Mouse (Mus musculus): ENCODE results near the gene Bend7. TPM values are rescaled to one million over a fixed set of nuclear protein-coding genes. Genes with fewer than 3 reads are reported as not detected.

Gene Bend7
- polyA plus RNA-seq, 1 experiment from 2014 or later = 6.3 TPM

DNA sequence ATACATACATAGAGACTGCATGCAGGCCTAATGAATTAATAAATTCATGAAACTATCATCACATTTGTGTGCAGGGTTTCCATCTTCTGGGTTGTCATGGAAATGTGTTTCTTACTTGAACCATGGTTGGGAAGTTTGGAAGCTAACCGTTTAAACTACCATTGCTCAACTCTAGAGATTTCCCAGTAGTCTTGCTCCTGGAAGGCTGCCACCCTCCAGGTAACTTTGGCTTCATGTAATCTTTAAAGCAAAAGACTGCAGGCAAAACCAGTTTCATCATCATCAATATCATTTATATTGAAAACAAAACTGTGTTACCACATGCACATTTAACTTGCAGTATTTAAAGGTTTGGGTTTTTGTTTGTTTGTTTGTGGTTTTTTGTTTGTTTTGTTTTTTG lies 16.3 kb downstream of the Bend7 start:
- Histone ChIP-seq H3K27me3 (replicated peaks; ENCODE audit: control insufficient read depth, insufficient read depth, low read length) (no peaks in the 10 kb centered on the region), H3K27ac (ENCODE audit: low read length) (no peak overlapping the region), H3K4me3 (ENCODE audit: low read length) (no peak overlapping the region), H3K9me3 (ENCODE audit: control insufficient read depth, low read length) (no peaks in the 10 kb centered on the region), H3K4me2 (ENCODE audit: low read depth, low read length) (no peak overlapping the region), H3K36me3 (ENCODE audit: control insufficient read depth, insufficient read depth, low read length) (no peaks in the 10 kb centered on the region), H3K4me1 (ENCODE audit: control insufficient read depth, insufficient read depth, low read length) (0 out of 2 replicates have a peak, but pooled peaks cover 7% of the 10 kb centered on the region), H3K9ac (ENCODE audit: low read depth, low read length) (no peak overlapping the region)
- ATAC-seq = no peak
- 76% methylated on average over 1 of the region's 1 CpGs for WGBS

DNA sequence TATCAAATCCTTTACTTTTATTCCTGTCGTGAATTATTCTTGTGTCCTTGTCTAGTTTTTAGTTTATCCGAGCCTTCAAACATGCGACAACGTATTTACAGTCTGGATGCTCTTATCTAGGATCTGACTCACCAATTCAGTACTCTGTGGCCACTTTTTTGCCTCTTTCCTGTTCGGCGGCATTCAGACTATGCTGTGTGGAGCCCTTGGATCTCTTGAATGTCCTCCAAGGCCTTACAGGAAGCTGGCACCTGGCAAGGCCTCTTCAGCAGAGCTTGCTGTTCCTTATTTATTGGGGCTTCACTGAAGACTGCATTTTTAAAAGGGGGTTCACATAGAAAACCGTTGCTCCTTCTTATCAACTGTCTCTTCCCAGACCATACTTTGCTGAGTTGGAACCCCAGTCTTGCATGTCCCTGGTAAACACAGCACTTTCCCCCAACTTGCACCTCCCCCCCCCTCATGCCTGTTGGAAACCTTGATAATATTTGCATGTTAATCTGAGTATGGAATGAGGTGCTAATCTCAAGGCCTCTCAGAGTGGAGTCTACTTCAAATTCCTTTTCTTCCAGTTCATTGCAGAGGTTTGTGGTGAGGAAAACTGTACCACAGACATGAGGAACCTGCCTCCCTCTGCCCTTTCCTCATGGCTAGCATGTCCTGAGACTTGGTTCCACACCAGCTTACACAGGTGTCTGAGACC lies 18.6 kb downstream of the Bend7 start:
- Histone ChIP-seq H3K4me3 (ENCODE audit: low read length) (no peak overlapping the region), H3K9ac (ENCODE audit: low read depth, low read length) (no peak overlapping the region), H3K4me1 (ENCODE audit: control insufficient read depth, insufficient read depth, low read length) (0 out of 2 replicates have a peak, but pooled peaks cover 7% of the 10 kb centered on the region), H3K27me3 (replicated peaks; ENCODE audit: control insufficient read depth, insufficient read depth, low read length) (no peaks in the 10 kb centered on the region), H3K9me3 (ENCODE audit: control insufficient read depth, low read length) (no peaks in the 10 kb centered on the region), H3K36me3 (ENCODE audit: control insufficient read depth, insufficient read depth, low read length) (no peaks in the 10 kb centered on the region), H3K4me2 (ENCODE audit: low read depth, low read length) (no peak overlapping the region), H3K27ac (ENCODE audit: low read length) (peak overlapping the region; percentile 24; the same call in 1 of the 2 replicates)
- WGBS = 70% methylated on average over 7 of the region's 7 CpGs
- no peak; the same call in 1 of the 2 replicates for ATAC-seq

GRCm38 (mm10) chr2:4736798-4737155 lies 19.1 kb downstream of the Bend7 start:
- no peaks in the 10 kb centered on the region for H3K36me3 ChIP-seq (ENCODE audit: control insufficient read depth, insufficient read depth, low read length)
- 0 out of 2 replicates have a peak, but pooled peaks cover 7% of the 10 kb centered on the region for H3K4me1 ChIP-seq (ENCODE audit: control insufficient read depth, insufficient read depth, low read length)
- no peaks in the 10 kb centered on the region for H3K27me3 ChIP-seq (replicated peaks; ENCODE audit: control insufficient read depth, insufficient read depth, low read length)
- no peak overlapping the region for H3K4me2 ChIP-seq (ENCODE audit: low read depth, low read length)
- WGBS = 60% methylated on average over 4 of the region's 4 CpGs
- H3K27ac ChIP-seq (ENCODE audit: low read length) = peak overlapping the region; percentile 24; the same call in 1 of the 2 replicates
- H3K9ac ChIP-seq (ENCODE audit: low read depth, low read length) = no peak overlapping the region
- ATAC-seq = peak; percentile 65
- no peaks in the 10 kb centered on the region for H3K9me3 ChIP-seq (ENCODE audit: control insufficient read depth, low read length)
- H3K4me3 ChIP-seq (ENCODE audit: low read length) = no peak overlapping the region

GRCm38 (mm10) chr2:4751918-4752317 lies 34.3 kb downstream of the Bend7 start:
- H3K27me3 ChIP-seq (replicated peaks; ENCODE audit: control insufficient read depth, insufficient read depth, low read length) = no peaks in the 10 kb centered on the region
- H3K9ac ChIP-seq (ENCODE audit: low read depth, low read length) = no peak overlapping the region
- H3K4me2 ChIP-seq (ENCODE audit: low read depth, low read length) = no peak overlapping the region
- H3K36me3 ChIP-seq (ENCODE audit: control insufficient read depth, insufficient read depth, low read length) = no peaks in the 10 kb centered on the region
- no peak overlapping the region for H3K27ac ChIP-seq (ENCODE audit: low read length)
- H3K9me3 ChIP-seq (ENCODE audit: control insufficient read depth, low read length) = no peaks in the 10 kb centered on the region
- no peak for ATAC-seq
- 89% methylated on average over 6 of the region's 6 CpGs for WGBS
- H3K4me1 ChIP-seq (ENCODE audit: control insufficient read depth, insufficient read depth, low read length) = no peaks in the 10 kb centered on the region
- no peak overlapping the region for H3K4me3 ChIP-seq (ENCODE audit: low read length)

DNA sequence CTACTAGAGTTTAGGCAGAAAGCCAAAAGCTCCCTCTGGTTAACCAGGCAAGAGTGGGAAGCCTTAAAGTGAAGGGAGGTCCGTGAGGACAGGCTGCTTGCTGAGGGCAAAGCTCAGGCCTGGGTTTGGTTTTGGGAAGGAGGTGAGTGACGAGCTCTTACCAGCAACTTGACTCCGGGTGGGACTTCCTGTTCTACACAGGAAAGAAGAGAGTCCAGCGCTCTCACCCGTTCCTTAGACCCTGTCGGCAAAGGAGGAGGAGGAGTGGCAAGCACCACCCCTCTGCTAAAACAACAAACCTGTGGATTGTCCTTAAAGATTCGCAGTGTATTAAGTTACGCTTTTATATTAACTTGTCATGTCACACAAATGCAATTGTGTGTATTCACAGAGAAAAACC lies 38.1 kb downstream of the Bend7 start:
- no peak overlapping the region for H3K4me3 ChIP-seq (ENCODE audit: low read length)
- no peak overlapping the region for H3K27ac ChIP-seq (ENCODE audit: low read length)
- H3K36me3 ChIP-seq (ENCODE audit: control insufficient read depth, insufficient read depth, low read length) = no peaks in the 10 kb centered on the region
- no peaks in the 10 kb centered on the region for H3K4me1 ChIP-seq (ENCODE audit: control insufficient read depth, insufficient read depth, low read length)
- no peaks in the 10 kb centered on the region for H3K27me3 ChIP-seq (replicated peaks; ENCODE audit: control insufficient read depth, insufficient read depth, low read length)
- no peak for ATAC-seq
- H3K9ac ChIP-seq (ENCODE audit: low read depth, low read length) = no peak overlapping the region
- H3K4me2 ChIP-seq (ENCODE audit: low read depth, low read length) = no peak overlapping the region
- 85% methylated on average over 8 of the region's 8 CpGs for WGBS
- no peaks in the 10 kb centered on the region for H3K9me3 ChIP-seq (ENCODE audit: control insufficient read depth, low read length)

GRCm38 (mm10) chr2:4757218-4757617 lies 39.6 kb downstream of the Bend7 start:
- WGBS = 33% methylated on average over 3 of the region's 3 CpGs

DNA sequence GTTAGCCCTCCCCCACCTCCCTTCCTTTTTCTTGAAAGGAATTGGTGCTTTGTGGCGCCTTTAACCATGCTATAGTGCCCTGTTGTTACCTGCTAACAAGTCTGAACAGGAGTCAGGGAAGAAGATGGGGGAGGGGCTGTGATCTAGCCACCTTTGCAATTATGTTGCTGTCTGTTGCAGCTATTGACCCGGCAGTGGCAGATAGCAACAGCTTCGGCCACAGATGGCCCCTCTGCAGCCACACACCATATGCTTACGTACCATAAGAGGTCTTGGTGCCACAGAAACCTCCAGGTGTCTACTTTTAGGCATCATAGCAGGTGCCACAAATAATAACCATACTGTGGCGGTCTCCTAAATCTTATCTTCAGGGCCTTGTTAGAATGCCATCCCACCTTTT lies 43.1 kb downstream of the Bend7 start:
- Histone ChIP-seq H3K4me1 (ENCODE audit: control insufficient read depth, insufficient read depth, low read length) (no peaks in the 10 kb centered on the region), H3K27me3 (replicated peaks; ENCODE audit: control insufficient read depth, insufficient read depth, low read length) (no peaks in the 10 kb centered on the region), H3K4me2 (ENCODE audit: low read depth, low read length) (no peak overlapping the region), H3K4me3 (ENCODE audit: low read length) (no peak overlapping the region), H3K9me3 (ENCODE audit: control insufficient read depth, low read length) (no peaks in the 10 kb centered on the region), H3K9ac (ENCODE audit: low read depth, low read length) (no peak overlapping the region), H3K36me3 (ENCODE audit: control insufficient read depth, insufficient read depth, low read length) (no peaks in the 10 kb centered on the region), H3K27ac (ENCODE audit: low read length) (no peak overlapping the region)
- WGBS = 69% methylated on average over 5 of the region's 5 CpGs
- ATAC-seq = no peak

More at GRCm38 (mm10) chr2:4757218-4757617, 39.6 kb downstream of the Bend7 start:
- H3K27ac ChIP-seq (ENCODE audit: low read length) = no peak overlapping the region
- no peak for ATAC-seq
- no peak overlapping the region for H3K9ac ChIP-seq (ENCODE audit: low read depth, low read length)
- H3K4me1 ChIP-seq (ENCODE audit: control insufficient read depth, insufficient read depth, low read length) = no peaks in the 10 kb centered on the region
- no peak overlapping the region for H3K4me3 ChIP-seq (ENCODE audit: low read length)
- no peaks in the 10 kb centered on the region for H3K9me3 ChIP-seq (ENCODE audit: control insufficient read depth, low read length)
- H3K36me3 ChIP-seq (ENCODE audit: control insufficient read depth, insufficient read depth, low read length) = no peaks in the 10 kb centered on the region
- no peaks in the 10 kb centered on the region for H3K27me3 ChIP-seq (replicated peaks; ENCODE audit: control insufficient read depth, insufficient read depth, low read length)
- H3K4me2 ChIP-seq (ENCODE audit: low read depth, low read length) = no peak overlapping the region

DNA sequence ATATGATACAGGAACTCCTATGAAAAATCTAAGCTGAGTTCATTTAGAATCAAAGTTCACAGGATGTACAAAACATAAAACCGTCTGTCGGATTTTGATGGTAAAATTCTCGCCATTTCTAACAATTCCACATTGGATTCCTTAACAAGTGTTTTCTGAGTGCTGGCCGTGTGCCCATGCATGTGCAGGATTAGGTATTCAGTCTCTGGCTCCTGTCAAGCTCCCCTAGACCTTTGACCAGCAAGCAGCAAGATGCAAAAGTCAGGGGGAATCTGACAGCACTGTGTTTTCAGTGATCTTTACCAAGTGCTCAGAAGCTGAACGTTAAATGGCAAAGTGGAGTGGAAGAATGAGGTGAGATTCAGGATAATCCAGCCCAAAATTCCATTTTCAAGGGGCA lies 44.3 kb downstream of the Bend7 start:
- WGBS = 69% methylated on average over 5 of the region's 5 CpGs
- no peak for ATAC-seq

DNA sequence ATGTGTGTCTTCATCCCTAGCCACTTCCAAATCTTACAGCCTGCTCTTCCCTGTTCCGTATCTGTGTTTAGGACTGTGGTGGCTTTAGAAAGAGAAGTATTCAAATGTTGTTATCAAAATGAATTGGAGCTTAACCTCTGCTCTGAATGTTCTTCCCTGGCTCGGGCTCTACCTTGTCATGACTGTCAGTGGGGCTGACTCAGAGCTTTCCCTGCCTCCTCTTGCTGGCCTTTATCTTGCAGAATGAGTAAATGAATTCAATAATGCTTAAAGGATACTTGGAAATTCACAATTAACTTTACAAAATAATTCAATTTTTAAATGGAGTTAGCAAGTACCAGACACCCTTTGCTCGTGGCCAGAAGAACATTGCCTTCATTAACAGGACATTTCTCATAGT lies 46.4 kb downstream of the Bend7 start:
- Histone ChIP-seq H3K4me2 (ENCODE audit: low read depth, low read length) (no peak overlapping the region), H3K27ac (ENCODE audit: low read length) (no peak overlapping the region), H3K4me3 (ENCODE audit: low read length) (no peak overlapping the region), H3K36me3 (ENCODE audit: control insufficient read depth, insufficient read depth, low read length) (no peaks in the 10 kb centered on the region), H3K27me3 (replicated peaks; ENCODE audit: control insufficient read depth, insufficient read depth, low read length) (no peaks in the 10 kb centered on the region), H3K9me3 (ENCODE audit: control insufficient read depth, low read length) (no peaks in the 10 kb centered on the region), H3K4me1 (ENCODE audit: control insufficient read depth, insufficient read depth, low read length) (no peaks in the 10 kb centered on the region), H3K9ac (ENCODE audit: low read depth, low read length) (no peak overlapping the region)
- no peak for ATAC-seq
- WGBS = 83% methylated on average over 3 of the region's 3 CpGs

More for the DNA sequence above, 44.3 kb downstream of the Bend7 start:
- Histone ChIP-seq H3K4me2 (ENCODE audit: low read depth, low read length) (no peak overlapping the region), H3K9me3 (ENCODE audit: control insufficient read depth, low read length) (no peaks in the 10 kb centered on the region), H3K4me1 (ENCODE audit: control insufficient read depth, insufficient read depth, low read length) (no peaks in the 10 kb centered on the region), H3K27me3 (replicated peaks; ENCODE audit: control insufficient read depth, insufficient read depth, low read length) (no peaks in the 10 kb centered on the region), H3K36me3 (ENCODE audit: control insufficient read depth, insufficient read depth, low read length) (no peaks in the 10 kb centered on the region), H3K4me3 (ENCODE audit: low read length) (no peak overlapping the region), H3K9ac (ENCODE audit: low read depth, low read length) (no peak overlapping the region), H3K27ac (ENCODE audit: low read length) (no peak overlapping the region)

- H3K27me3 ChIP-seq (replicated peaks; ENCODE audit: control insufficient read depth, insufficient read depth, low read length) = no peaks in the 10 kb centered on the region
- H3K4me2 ChIP-seq (ENCODE audit: low read depth, low read length) = no peak overlapping the region
- no peak overlapping the region for H3K27ac ChIP-seq (ENCODE audit: low read length)
- H3K4me3 ChIP-seq (ENCODE audit: low read length) = no peak overlapping the region
- 94% methylated on average over 2 of the region's 2 CpGs for WGBS
- no peak for ATAC-seq
- H3K9ac ChIP-seq (ENCODE audit: low read depth, low read length) = no peak overlapping the region
- no peaks in the 10 kb centered on the region for H3K9me3 ChIP-seq (ENCODE audit: control insufficient read depth, low read length)
- no peaks in the 10 kb centered on the region for H3K36me3 ChIP-seq (ENCODE audit: control insufficient read depth, insufficient read depth, low read length)
- no peaks in the 10 kb centered on the region for H3K4me1 ChIP-seq (ENCODE audit: control insufficient read depth, insufficient read depth, low read length)
These were observed 52.7 kb downstream of the Bend7 start for GRCm38 (mm10) chr2:4770376-4770775.

Measured in intestine, embryonic 16.5 days (tissue).